Mouse (Mus musculus) heart, postnatal 25 days (tissue): ENCODE data around the gene Mus81. TPM values are rescaled to one million over a fixed set of nuclear protein-coding genes. Genes with fewer than 3 reads are reported as not detected.
A peak's percentile ranks its signal among the peaks of the same experiment; 100 is the strongest.

Experiments used
- DNase-seq: peaks from one replicate; pipeline ENCODE4 v3.0.0; 2022; ENCODE audit warnings: low spot score
- intact Hi-C: fragments of 180-260 bp; cut with DNase I; formaldehyde crosslinking; loops from one replicate; pipeline ENCODE4 v1.15.1; 2025
- total RNA-seq, 2 experiments: library from RNA; stranded (reverse); gene quantifications; 2 replicates each; pipeline ENCODE4 v1.2.3; 2021

Gene Mus81
- 10 to 100 TPM; 21.0 to 21.5 TPM for total RNA-seq

DNA sequence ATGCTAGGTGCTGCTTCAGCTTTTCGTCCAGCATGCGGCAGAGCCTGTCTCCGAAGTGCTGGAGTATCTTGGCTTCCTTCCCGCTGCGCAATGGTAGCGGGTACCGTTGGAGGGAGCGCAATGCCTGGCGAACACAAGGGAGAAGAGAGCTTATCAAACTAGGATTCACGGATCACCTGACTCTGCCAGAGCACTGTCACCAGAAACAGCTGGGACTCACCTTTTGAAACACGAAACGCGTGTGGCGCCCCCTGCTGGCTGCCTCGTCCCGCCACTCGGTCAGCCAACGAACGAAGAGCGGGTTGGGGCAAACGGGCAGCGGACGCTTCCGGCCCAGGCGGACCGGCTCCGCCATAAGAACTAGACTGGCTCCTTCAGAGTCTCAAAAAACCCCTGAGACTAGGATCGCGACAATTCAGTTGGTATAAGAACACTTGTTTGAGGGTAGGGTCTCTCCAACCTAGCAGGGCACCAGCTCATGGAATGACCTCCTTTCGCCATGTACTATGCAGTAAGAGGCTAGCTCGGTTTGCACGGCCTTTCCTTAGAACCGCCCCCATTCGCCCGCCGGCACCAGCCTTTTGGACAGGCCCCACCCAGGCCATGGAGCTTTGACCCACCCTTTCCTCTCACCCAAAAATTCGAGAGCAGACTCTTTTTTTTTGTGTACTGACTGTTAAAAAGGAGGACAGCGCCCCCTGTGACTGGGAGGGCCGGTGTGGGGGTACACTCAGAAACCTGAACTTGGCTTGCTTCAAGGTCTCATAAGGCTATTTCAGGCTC, at the start of gene Mus81:
Gene Mus81, minus strand, starts transcription at position 635 of the 783 bp plus-strand sequence.
- peak; percentile 94 for DNase-seq
- intact Hi-C loops, result loop anchor here (1.0 to 5.0 kb wide), 3 partner anchors 23 to 121 kb away; partner anchors contain the start of genes Banf1 and Eif1ad

GRCm38 (mm10) chr19:5532520-5532919, 44.3 kb upstream of the Mus81 start:
- intact Hi-C loops, result no loop called here
- no peak for DNase-seq

DNA sequence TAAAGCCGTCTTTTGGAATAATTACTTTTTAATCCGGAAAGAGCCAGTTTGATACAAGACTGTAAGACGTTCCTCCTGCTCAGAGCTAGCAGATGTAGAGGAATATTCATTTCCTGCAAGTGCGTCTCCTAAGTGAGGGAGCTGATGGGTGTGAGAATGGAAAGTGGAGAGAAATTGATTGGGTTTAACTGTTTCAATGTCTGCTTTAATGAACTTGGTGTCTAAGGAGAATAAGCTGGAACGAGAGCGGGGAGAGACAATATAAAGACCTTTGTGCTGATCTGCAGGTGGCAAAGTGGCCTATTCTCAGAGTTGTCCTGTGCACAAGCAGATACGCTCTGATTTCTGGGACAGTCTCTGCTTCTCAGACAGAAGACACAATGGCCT, 41.9 kb upstream of the Mus81 start:
- DNase-seq, result no peak
- intact Hi-C loops, result no loop called here

GRCm38 (mm10) chr19:5529325-5530137, 41.3 kb upstream of the Mus81 start:
- intact Hi-C loops, result loop anchor here (1.0 kb wide), 1 partner anchor 38 kb away; no protein-coding TSS in a partner anchor
- peak; percentile 90 for DNase-seq

GRCm38 (mm10) chr19:5525204-5525603, 37.0 kb upstream of the Mus81 start:
- DNase-seq, result no peak
- intact Hi-C loops, result no loop called here

GRCm38 (mm10) chr19:5518721-5519120, 30.5 kb upstream of the Mus81 start:
- DNase-seq, result no peak
- intact Hi-C loops, result no loop called here

DNA sequence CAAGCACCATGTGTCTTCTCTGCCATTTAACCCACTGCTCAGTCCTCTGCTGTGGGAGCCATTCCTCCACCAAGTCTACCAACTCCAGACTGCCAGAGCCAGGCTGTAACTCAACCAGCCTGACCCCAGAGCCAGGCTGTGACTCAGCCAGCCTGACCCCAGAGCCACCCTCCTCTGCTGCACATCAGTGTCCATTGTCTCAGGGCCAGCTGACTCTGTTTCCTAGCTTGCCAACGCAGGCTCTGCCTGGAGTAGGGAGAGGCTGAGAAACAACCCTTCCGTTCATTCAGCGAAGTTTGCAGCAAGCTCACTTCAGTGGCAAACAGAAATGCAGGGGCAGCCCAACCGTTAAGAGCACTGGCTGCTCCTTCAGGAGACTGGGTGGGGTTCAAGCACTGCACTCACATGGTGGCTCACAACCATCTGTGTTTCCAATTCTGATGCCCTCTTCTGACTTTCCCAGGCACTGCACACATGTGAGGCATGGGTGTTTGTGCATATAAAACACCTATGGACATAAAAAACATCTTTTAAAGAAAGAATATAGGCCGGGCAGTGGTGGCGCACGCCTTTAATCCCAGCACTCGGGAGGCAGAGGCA, 28.8 kb upstream of the Mus81 start:
- intact Hi-C loops, result no loop called here
- DNase-seq, result no peak

- intact Hi-C loops, result no loop called here
- no peak for DNase-seq
Measured at GRCm38 (mm10) chr19:5515840-5516777, 27.9 kb upstream of the Mus81 start.

DNA sequence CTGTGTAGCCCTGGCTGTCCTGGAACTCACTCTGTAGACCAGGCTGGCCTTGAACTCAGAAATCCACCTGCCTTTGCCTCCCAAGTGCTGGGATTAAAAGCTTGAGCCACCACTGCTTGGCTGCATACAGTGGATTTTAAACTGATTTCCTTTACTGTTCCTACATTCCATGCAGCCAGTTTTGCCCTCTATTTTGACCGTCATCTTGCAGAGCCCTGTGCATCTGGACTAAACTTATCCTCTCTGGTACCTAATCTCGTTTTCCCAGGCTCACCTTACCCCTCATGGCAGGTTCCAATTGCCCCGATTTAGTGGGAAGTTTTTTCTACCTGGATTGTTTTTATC, 24.8 kb upstream of the Mus81 start:
- DNase-seq, result no peak

GRCm38 (mm10) chr19:5512091-5513004, 24.1 kb upstream of the Mus81 start:
- intact Hi-C loops, result no loop called here
- no peak for DNase-seq

More for the DNA sequence above, 24.8 kb upstream of the Mus81 start:
- intact Hi-C loops, result no loop called here

GRCm38 (mm10) chr19:5511074-5511632, 23.0 kb upstream of the Mus81 start:
- intact Hi-C loops, result no loop called here
- DNase-seq, result no peak

DNA sequence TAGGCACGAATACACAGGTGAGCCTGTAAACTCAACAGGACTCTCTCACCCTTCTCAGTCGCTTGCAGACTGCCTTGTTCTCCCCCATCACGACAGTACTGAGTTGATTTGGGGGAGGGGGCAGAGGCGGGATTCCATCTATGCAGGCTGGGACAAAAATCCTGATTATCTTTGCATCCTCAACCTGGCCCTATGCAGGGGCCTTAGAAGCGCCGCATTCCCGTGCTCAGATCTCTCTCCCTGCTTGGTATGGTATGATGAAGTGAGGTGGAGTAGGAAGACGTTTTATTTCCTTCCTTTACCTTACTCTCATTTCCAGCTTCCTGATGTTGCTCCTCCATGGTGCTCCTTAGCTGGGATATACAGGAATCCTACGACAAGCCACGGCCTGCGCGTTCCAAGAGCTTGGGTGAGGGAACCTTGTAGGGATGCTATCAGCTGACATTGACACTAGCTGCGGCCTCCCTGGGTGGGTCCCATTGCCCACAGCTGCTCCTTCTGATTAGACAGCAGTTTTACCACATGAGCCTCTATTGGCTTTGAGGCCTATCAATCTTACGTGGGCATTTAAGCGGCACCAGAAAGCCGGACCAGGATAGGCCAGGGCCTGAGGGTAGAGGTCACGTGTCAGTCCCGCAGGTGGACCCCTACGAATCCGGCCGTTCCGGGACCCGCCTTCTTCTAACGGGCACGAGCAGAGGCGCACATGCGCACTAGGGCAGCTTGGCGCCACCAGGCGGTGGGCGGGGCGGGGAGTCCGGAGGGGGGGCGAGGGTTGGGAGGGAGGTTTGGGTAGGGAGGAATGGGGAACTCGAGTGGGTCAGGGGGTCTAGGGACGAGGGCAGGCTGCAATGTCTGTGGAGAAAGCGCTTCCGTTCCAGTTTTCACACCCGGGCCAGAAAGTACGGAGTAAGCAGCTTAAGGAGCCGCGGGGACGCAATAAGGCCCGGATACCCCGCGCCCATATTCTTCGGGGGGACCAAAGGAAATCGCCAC, 22.1 kb upstream of the Mus81 start, which contains the start of gene Snx32:
Gene Snx32, minus strand, starts transcription at position 508 of the 996 bp plus-strand sequence.
- DNase-seq, result peak; percentile 97
- intact Hi-C loops, result loop anchor here (1.0 kb wide), 1 partner anchor 19 kb away; no protein-coding TSS in a partner anchor

GRCm38 (mm10) chr19:5503687-5504086, 15.5 kb upstream of the Mus81 start, which contains the start of gene 1700020D05Rik:
Gene 1700020D05Rik, minus strand, starts transcription at chr19:5503787.
- DNase-seq, result no peak
- intact Hi-C loops, result no loop called here

DNA sequence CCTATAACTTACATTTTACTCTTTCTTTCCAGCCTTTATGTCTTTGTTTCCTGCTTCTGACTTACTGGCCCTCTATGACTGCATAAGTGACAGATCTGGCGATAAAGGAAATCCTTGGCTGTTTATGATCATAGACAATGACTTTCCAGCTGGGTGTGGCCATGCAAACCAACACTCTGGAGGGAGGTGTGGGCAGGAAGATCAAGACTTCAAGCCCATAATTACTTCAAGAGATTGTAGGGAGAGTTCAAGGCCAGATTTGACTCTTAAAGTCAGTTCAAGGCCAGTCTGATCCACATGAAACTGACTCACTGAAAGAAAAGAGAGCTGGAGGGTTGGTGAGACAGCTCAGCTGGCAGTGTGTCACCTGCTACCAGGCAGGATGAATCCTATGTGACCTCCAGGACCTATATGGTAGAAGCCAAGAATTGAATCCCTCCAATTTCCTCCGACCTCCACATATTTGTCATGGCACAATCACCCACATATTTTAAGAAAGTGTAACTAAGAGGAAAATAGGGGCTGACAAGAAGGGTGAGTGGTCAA, 12.2 kb upstream of the Mus81 start:
- intact Hi-C loops, result no loop called here

DNA sequence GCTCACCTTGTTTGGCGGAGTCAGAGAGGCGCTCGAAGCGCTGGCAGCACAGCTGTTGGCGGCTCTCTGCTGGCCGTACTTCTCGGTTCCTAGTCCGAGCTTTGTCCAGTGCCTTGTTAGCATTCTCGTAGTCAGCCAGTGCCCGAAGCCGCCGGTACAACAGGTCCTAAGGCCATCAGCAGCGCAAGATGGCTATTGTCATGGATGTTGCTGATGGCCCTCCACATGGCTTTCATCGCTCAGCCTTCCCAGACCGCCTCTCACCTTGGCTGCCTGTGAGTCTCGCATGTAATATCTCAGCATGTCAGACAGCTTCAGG, 7.8 kb upstream of the Mus81 start:
- DNase-seq, result no peak

More for the DNA sequence above, 12.2 kb upstream of the Mus81 start:
- no peak for DNase-seq

GRCm38 (mm10) chr19:5495353-5496051, 7.3 kb upstream of the Mus81 start:
- no peak for DNase-seq
- intact Hi-C loops, result no loop called here

More for the DNA sequence above, 7.8 kb upstream of the Mus81 start:
- intact Hi-C loops, result no loop called here
